In genomic region chr11:97980531-97980966, GRCm38 (mm10) we compare ENCODE assay signal across 8 mouse cellular contexts. TPM values are rescaled to one million over a fixed set of nuclear protein-coding genes. Genes with fewer than 3 reads are reported as not detected.
DNase-seq lines count a peak whose midpoint lies in the region; ATAC-seq and TF ChIP-seq lines count a peak whose summit lies in the region.
"Had no signal": no experiment of that assay in that cellular context is flagged by ENCODE, and none has a peak within 500 bp of the region (broad histone marks: within the 10 kb centered on the region; RNA-seq: fewer than 3 reads in every experiment).

No protein-coding gene starts in this region.

- H3K4me3 ChIP-seq in midbrain, postnatal 0 days (ENCODE audit: low read depth, low read length): no peak overlapping the region
- H3K4me3 ChIP-seq in midbrain, embryonic 15.5 days: no peak overlapping the region
- H3K4me3 ChIP-seq in embryonic facial prominence, embryonic 10.5 days: peak overlapping the region; percentile 21

- no peak overlapping the region for H3K27ac ChIP-seq in midbrain, postnatal 0 days (ENCODE audit: low read depth, low read length)
- no peak overlapping the region for H3K27ac ChIP-seq in midbrain, embryonic 15.5 days
- H3K27ac ChIP-seq in embryonic facial prominence, embryonic 10.5 days (replicated peaks): peak overlapping the region; percentile 77

- H3K36me3 ChIP-seq in midbrain, postnatal 0 days (ENCODE audit: insufficient read depth, low read length): no peaks in the 10 kb centered on the region
- no peaks in the 10 kb centered on the region for H3K36me3 ChIP-seq in midbrain, embryonic 15.5 days (replicated peaks)
- H3K36me3 ChIP-seq in embryonic facial prominence, embryonic 10.5 days (replicated peaks): no peaks in the 10 kb centered on the region

- no peaks in the 10 kb centered on the region for H3K4me1 ChIP-seq in midbrain, postnatal 0 days (ENCODE audit: insufficient read depth, low read length)
- H3K4me1 ChIP-seq in midbrain, embryonic 15.5 days: no peaks in the 10 kb centered on the region
- H3K4me1 ChIP-seq in embryonic facial prominence, embryonic 10.5 days: peaks cover 30% of the 10 kb centered on the region

- no peak overlapping the region for H3K4me2 ChIP-seq in midbrain, postnatal 0 days (ENCODE audit: low read depth, low read length, poor library complexity, severe bottlenecking)
- no peak overlapping the region for H3K4me2 ChIP-seq in midbrain, embryonic 15.5 days

- H3K9ac ChIP-seq in midbrain, postnatal 0 days (replicated peaks; ENCODE audit: low read length, poor library complexity, severe bottlenecking): no peak overlapping the region
- H3K9ac ChIP-seq in midbrain, embryonic 15.5 days: no peak overlapping the region

- H3K27me3 ChIP-seq in midbrain, postnatal 0 days (ENCODE audit: insufficient read depth, low read length): peaks cover 6% of the 10 kb centered on the region
- H3K27me3 ChIP-seq in midbrain, embryonic 15.5 days (replicated peaks): peaks cover 15% of the 10 kb centered on the region
- peaks cover 50% of the 10 kb centered on the region for H3K27me3 ChIP-seq in embryonic facial prominence, embryonic 10.5 days (replicated peaks; ENCODE audit: low read depth, poor library complexity, severe bottlenecking)

- intact Hi-C loops in left cerebral cortex, postnatal 25 days (cut with DNase I): no loop called here

- no peak for ATAC-seq in midbrain, postnatal 0 days (ENCODE audit: low FRiP score)
- ATAC-seq in midbrain, embryonic 15.5 days (replicated peaks): no peak
- no peak for ATAC-seq in megakaryocyte progenitor cell, adult 5-6 weeks (replicated peaks; ENCODE audit: poor library complexity)

- TF ChIP-seq CTCF in midbrain, postnatal 0 days (IDR thresholded peaks at IDR 0.05): no peak

- WGBS in midbrain, postnatal 0 days: 75% methylated on average over 9 of the region's 9 CpGs
- 65% methylated on average over 9 of the region's 9 CpGs for WGBS in midbrain, embryonic 15.5 days
- 29% methylated on average over 9 of the region's 9 CpGs for WGBS in embryonic facial prominence, embryonic 10.5 days

- H3K9me3 ChIP-seq in midbrain, postnatal 0 days (ENCODE audit: low read length): no peaks in the 10 kb centered on the region
- H3K9me3 ChIP-seq in midbrain, embryonic 15.5 days: no peaks in the 10 kb centered on the region
- H3K9me3 ChIP-seq in embryonic facial prominence, embryonic 10.5 days: no peaks in the 10 kb centered on the region

- DNase-seq in midbrain, postnatal 0 days (ENCODE audit: low spot score): peak; percentile 76
- DNase-seq in embryonic facial prominence, embryonic 10.5 days (ENCODE audit: low spot score): peak; percentile 70
- peak; percentile 72 for DNase-seq in heart, adult 8-10 months (ENCODE audit: low spot score)
- DNase-seq in neural tube, embryonic 10.5 days (ENCODE audit: extremely low spot score, low spot score): peak; percentile 38
- DNase-seq in left cerebral cortex, postnatal 25 days (ENCODE audit: low spot score in 2 of 2): no peak
- DNase-seq: cerebellum, adult 11 months had no signal

RNA-seq across cellular contexts. Expression of gene Plxdc1, which starts 5.7 kb away (rescaled TPM):
- total RNA-seq in midbrain, postnatal 0 days (2014; rRNA removed): 2.4 and 3.1 TPM in 2 replicates
- polyA plus RNA-seq in midbrain, postnatal 0 days (2015; fragmentation: Nextera tagmentation; extraction: Ambion mirVana): 4.9 and 5.6 TPM in 2 replicates
- polyA plus RNA-seq in midbrain, embryonic 15.5 days (2015; fragmentation: Nextera tagmentation; extraction: Ambion mirVana): 1.7 and 1.8 TPM in 2 replicates
- polyA plus RNA-seq in embryonic facial prominence, embryonic 10.5 days (2016; fragmentation: Nextera tagmentation; extraction: Ambion mirVana): 0.07 and 0.13 TPM in 2 replicates
- 1 to 10 TPM; 2.7 to 4.5 (median 3.4) TPM for total RNA-seq in heart, adult 8-10 months (2022)
- total RNA-seq in left cerebral cortex, postnatal 25 days (2021): 10 to 100 TPM; 22.0 to 22.4 TPM
- total RNA-seq in megakaryocyte progenitor cell, adult 5-6 weeks (2015): 2.3 and 3.0 TPM in 2 replicates
- 0.92 and 1.0 TPM in 2 replicates for total RNA-seq in megakaryocyte progenitor cell, adult 5-6 weeks (2017)

RNA-seq across cellular contexts. Expression of gene Arl5c, which starts 15.4 kb away (rescaled TPM):
- 1.1 and 2.9 TPM in 2 replicates for total RNA-seq in midbrain, postnatal 0 days (2014; rRNA removed)
- polyA plus RNA-seq in midbrain, postnatal 0 days (2015; fragmentation: Nextera tagmentation; extraction: Ambion mirVana): 2.9 and 4.5 TPM in 2 replicates
- 9.5 and 10.8 TPM in 2 replicates for polyA plus RNA-seq in midbrain, embryonic 15.5 days (2015; fragmentation: Nextera tagmentation; extraction: Ambion mirVana)
- 15.6 and 19.2 TPM in 2 replicates for polyA plus RNA-seq in embryonic facial prominence, embryonic 10.5 days (2016; fragmentation: Nextera tagmentation; extraction: Ambion mirVana)
- total RNA-seq in heart, adult 8-10 months (2022): under 1 TPM; 0.22 to 0.87 (median 0.45) TPM
- total RNA-seq in left cerebral cortex, postnatal 25 days (2021): 1 to 10 TPM in 1 of 2 experiments, under 1 TPM in 1; 0.89 to 1.7 TPM
- 3.9 and 6.1 TPM in 2 replicates for total RNA-seq in megakaryocyte progenitor cell, adult 5-6 weeks (2015)
- 2.5 and 7.6 TPM in 2 replicates for total RNA-seq in megakaryocyte progenitor cell, adult 5-6 weeks (2017)

RNA-seq across cellular contexts. Expression of gene Cacnb1, which starts 42.3 kb away (rescaled TPM):
- total RNA-seq in midbrain, postnatal 0 days (2014; rRNA removed): 89.1 and 96.4 TPM in 2 replicates
- 61.1 and 63.2 TPM in 2 replicates for polyA plus RNA-seq in midbrain, postnatal 0 days (2015; fragmentation: Nextera tagmentation; extraction: Ambion mirVana)
- polyA plus RNA-seq in midbrain, embryonic 15.5 days (2015; fragmentation: Nextera tagmentation; extraction: Ambion mirVana): 72.0 and 75.2 TPM in 2 replicates
- 5.3 and 5.7 TPM in 2 replicates for polyA plus RNA-seq in embryonic facial prominence, embryonic 10.5 days (2016; fragmentation: Nextera tagmentation; extraction: Ambion mirVana)
- 1 to 10 TPM; 6.2 to 8.5 (median 6.5) TPM for total RNA-seq in heart, adult 8-10 months (2022)
- 100 to 1,000 TPM; 155 to 167 TPM for total RNA-seq in left cerebral cortex, postnatal 25 days (2021)
- 0.17 and 1.2 TPM in 2 replicates for total RNA-seq in megakaryocyte progenitor cell, adult 5-6 weeks (2015)
- 0.41 and 0.92 TPM in 2 replicates for total RNA-seq in megakaryocyte progenitor cell, adult 5-6 weeks (2017)

RNA-seq across cellular contexts. Expression of gene Rpl19, which starts 46.0 kb away (rescaled TPM):
- total RNA-seq in midbrain, postnatal 0 days (2014; rRNA removed): 597 and 686 TPM in 2 replicates
- polyA plus RNA-seq in midbrain, postnatal 0 days (2015; fragmentation: Nextera tagmentation; extraction: Ambion mirVana): 591 and 620 TPM in 2 replicates
- 622 and 634 TPM in 2 replicates for polyA plus RNA-seq in midbrain, embryonic 15.5 days (2015; fragmentation: Nextera tagmentation; extraction: Ambion mirVana)
- 1,206 and 1,219 TPM in 2 replicates for polyA plus RNA-seq in embryonic facial prominence, embryonic 10.5 days (2016; fragmentation: Nextera tagmentation; extraction: Ambion mirVana)
- total RNA-seq in heart, adult 8-10 months (2022): 100 to 1,000 TPM; 503 to 616 (median 589) TPM
- total RNA-seq in left cerebral cortex, postnatal 25 days (2021): 100 to 1,000 TPM; 560 to 589 TPM
- total RNA-seq in megakaryocyte progenitor cell, adult 5-6 weeks (2015): 3,659 and 3,794 TPM in 2 replicates
- total RNA-seq in megakaryocyte progenitor cell, adult 5-6 weeks (2017): 1,648 and 1,816 TPM in 2 replicates

Comparison
In these comparisons a context has a peak if more than half of its experiments do, and no peak if none do; other contexts are left out.
1. DNase-seq: peak in midbrain, postnatal 0 days (single experiment), embryonic facial prominence, embryonic 10.5 days (single experiment), heart, adult 8-10 months (single experiment) and neural tube, embryonic 10.5 days (single experiment); none in left cerebral cortex, postnatal 25 days (0 of 2).